Mouse (Mus musculus) mouse embryonic stem cell (cell line): ENCODE results near the gene Mum1.

ENCODE experiments used
- in situ Hi-C, 2 experiments: fragments of 300-500 bp; cut with MboI; formaldehyde crosslinking; loops; 1 replicate in 1 of 2; 3 replicates in 1 of 2; pipeline ENCODE4 v1.14.3; 2019 to 2020; ENCODE audit warnings: low sequenced_read_pairs in 2 of 2, low pct_unique_long_range_greater_than_20kb in 1 of 2, mixed read lengths in 1 of 2; ENCODE audit not compliant: unreplicated experiment in 1 of 2

Gene Mum1

GRCm38 (mm10) chr10:80259861-80260641 is 33.8 kb downstream of the Mum1 start:
- in situ Hi-C loops = no loop called here

GRCm38 (mm10) chr10:80260642-80261584 is 34.7 kb downstream of the Mum1 start, which contains the start of the genes Gamt and Dazap1:
Gamt (minus strand) TSS chr10:80261012.
Dazap1 (plus strand) TSS chr10:80261486.
- in situ Hi-C loops = no loop called here

GRCm38 (mm10) chr10:80261585-80261968 is 35.3 kb downstream of the Mum1 start:
- in situ Hi-C loops = no loop called here

- in situ Hi-C loops = no loop called here
Observed at GRCm38 (mm10) chr10:80262169-80262568, 35.9 kb downstream of the Mum1 start.

GRCm38 (mm10) chr10:80262776-80263365 is 36.6 kb downstream of the Mum1 start:
- in situ Hi-C loops = no loop called here

GRCm38 (mm10) chr10:80264341-80265148 is 38.3 kb downstream of the Mum1 start:
- in situ Hi-C loops = no loop called here

- in situ Hi-C loops = no loop called here
Observed at GRCm38 (mm10) chr10:80265149-80265486, 38.9 kb downstream of the Mum1 start.

GRCm38 (mm10) chr10:80270099-80270498 is 43.9 kb downstream of the Mum1 start:
- in situ Hi-C loops = no loop called here

GRCm38 (mm10) chr10:80270734-80271181 is 44.5 kb downstream of the Mum1 start:
- in situ Hi-C loops = no loop called here

- in situ Hi-C loops = no loop called here
Observed at GRCm38 (mm10) chr10:80271186-80271843, 45.1 kb downstream of the Mum1 start.

GRCm38 (mm10) chr10:80271870-80272585 is 45.8 kb downstream of the Mum1 start:
- in situ Hi-C loops = no loop called here

- in situ Hi-C loops = no loop called here
Observed at GRCm38 (mm10) chr10:80273847-80274246, 47.6 kb downstream of the Mum1 start.

GRCm38 (mm10) chr10:80276238-80276637 is 50.0 kb downstream of the Mum1 start:
- in situ Hi-C loops = no loop called here

- in situ Hi-C loops = no loop called here
Observed at GRCm38 (mm10) chr10:80278390-80278789, 52.2 kb downstream of the Mum1 start.

- in situ Hi-C loops = no loop called here
Observed at GRCm38 (mm10) chr10:80279273-80279672, 53.0 kb downstream of the Mum1 start.

- in situ Hi-C loops = no loop called here
Observed at GRCm38 (mm10) chr10:80281304-80281703, 55.1 kb downstream of the Mum1 start.

GRCm38 (mm10) chr10:80281921-80282371 is 55.7 kb downstream of the Mum1 start:
- in situ Hi-C loops = no loop called here
